ENCODE assay signal across 9 mouse cellular contexts in genomic region chr6:48595278-48595677, GRCm38 (mm10). TPM values are rescaled to one million over a fixed set of nuclear protein-coding genes. Genes with fewer than 3 reads are reported as not detected.
DNase-seq lines count a peak whose midpoint lies in the region; ATAC-seq and TF ChIP-seq lines count a peak whose summit lies in the region.
"Had no signal": no experiment of that assay in that cellular context is flagged by ENCODE, and none has a peak within 500 bp of the region (broad histone marks: within the 10 kb centered on the region; RNA-seq: fewer than 3 reads in every experiment).

No protein-coding gene starts in this region.

- H3K9me3 ChIP-seq in intestine, embryonic 14.5 days (ENCODE audit: control insufficient read depth, low read length) = peaks cover 32% of the 10 kb centered on the region
- no peaks in the 10 kb centered on the region; the same call in 1 of the 2 replicates for H3K9me3 ChIP-seq in midbrain, embryonic 11.5 days (ENCODE audit: control insufficient read depth, low read length)

- intact Hi-C loops in left cerebral cortex, postnatal 4 days (cut with DNase I) = no loop called here

- WGBS in intestine, embryonic 14.5 days = 33% methylated on average over 1 of the region's 1 CpGs
- WGBS in midbrain, embryonic 11.5 days = 38% methylated on average over 1 of the region's 1 CpGs

- no peaks in the 10 kb centered on the region for H3K27me3 ChIP-seq in intestine, embryonic 14.5 days (replicated peaks; ENCODE audit: control insufficient read depth, insufficient read depth, low read length)
- H3K27me3 ChIP-seq in midbrain, embryonic 11.5 days (ENCODE audit: control insufficient read depth, insufficient read depth, low read length) = no peaks in the 10 kb centered on the region

- TF ChIP-seq POLR2A in cortical plate, adult 2 months (IDR thresholded peaks at IDR 0.05; ENCODE audit: extremely low read depth, insufficient read depth, low read length) = no peak

- H3K4me1 ChIP-seq in cortical plate, adult 2 months (ENCODE audit: control insufficient read depth, insufficient read depth, low read length) = peaks cover 2% of the 10 kb centered on the region; the same call in 1 of the 2 replicates
- H3K4me1 ChIP-seq in intestine, embryonic 14.5 days (replicated peaks; ENCODE audit: control insufficient read depth, insufficient read depth, low read length) = peaks cover 11% of the 10 kb centered on the region; the same call in 1 of the 2 replicates
- H3K4me1 ChIP-seq in midbrain, embryonic 11.5 days (ENCODE audit: control insufficient read depth, insufficient read depth, low read length) = peaks cover 14% of the 10 kb centered on the region

- peak overlapping the region; percentile 70 for H3K4me2 ChIP-seq in intestine, embryonic 14.5 days (ENCODE audit: low read length)
- H3K4me2 ChIP-seq in midbrain, embryonic 11.5 days = peak overlapping the region; percentile 87

- H3K4me3 ChIP-seq in cortical plate, adult 2 months (ENCODE audit: insufficient read depth, low read length) = peak overlapping the region; percentile 65; the same call in 1 of the 2 replicates
- H3K4me3 ChIP-seq in intestine, embryonic 14.5 days (ENCODE audit: low read depth, low read length) = 0 out of 2 replicates have a peak overlapping the region, but pooled peaks have one; percentile 75
- peak overlapping the region; percentile 92 for H3K4me3 ChIP-seq in midbrain, embryonic 11.5 days (ENCODE audit: low read depth, low read length)

- H3K27ac ChIP-seq in cortical plate, adult 2 months (ENCODE audit: insufficient read depth, low read length) = no peak overlapping the region
- no peak overlapping the region for H3K27ac ChIP-seq in intestine, embryonic 14.5 days (ENCODE audit: low read depth)
- no peak overlapping the region for H3K27ac ChIP-seq in midbrain, embryonic 11.5 days (ENCODE audit: low read depth, low read length)

- peaks cover 47% of the 10 kb centered on the region for H3K36me3 ChIP-seq in intestine, embryonic 14.5 days (ENCODE audit: control insufficient read depth, insufficient read depth, low read length)
- H3K36me3 ChIP-seq in midbrain, embryonic 11.5 days (ENCODE audit: control insufficient read depth, insufficient read depth, low read length) = peaks cover 31% of the 10 kb centered on the region

- ATAC-seq in intestine, embryonic 14.5 days (replicated peaks; ENCODE audit: low FRiP score, low TSS enrichment, low read depth) = no peak
- ATAC-seq in midbrain, embryonic 11.5 days (ENCODE audit: low FRiP score) = no peak

- no peak overlapping the region for H3K9ac ChIP-seq in intestine, embryonic 14.5 days (ENCODE audit: low read length)
- H3K9ac ChIP-seq in midbrain, embryonic 11.5 days (ENCODE audit: low read length) = peak overlapping the region; percentile 94

- no peak for TF ChIP-seq CTCF in cortical plate, adult 2 months (IDR thresholded peaks at IDR 0.05; ENCODE audit: extremely low read depth, insufficient read depth, low read length)

- peak; percentile 25 for DNase-seq in layer of hippocampus, adult 9-11 months
- no peak for DNase-seq in layer of hippocampus, adult 9-10 months (ENCODE audit: low spot score)
- no peak for DNase-seq in intestine, embryonic 14.5 days (ENCODE audit: low spot score)
- DNase-seq in midbrain, embryonic 11.5 days (ENCODE audit: low spot score, missing footprints) = no peak
- DNase-seq in spleen, adult 12 weeks (ENCODE audit: low spot score) = no peak
- DNase-seq in retina, postnatal 1 day = no peak
- DNase-seq in left cerebral cortex, postnatal 4 days = no peak

RNA-seq across cellular contexts. Expression of gene Gm44965, which starts 1.5 kb away (rescaled TPM):
- polyA plus RNA-seq in cortical plate, adult 2 months (2012; rRNA removed) = 0.56 TPM in 1 of 2 replicates, not detected in the other
- not detected in 2 replicates for polyA plus RNA-seq in intestine, embryonic 14.5 days (2014; fragmentation: Nextera tagmentation; extraction: Ambion mirVana)
- not detected in 2 replicates for polyA plus RNA-seq in midbrain, embryonic 11.5 days (2014; fragmentation: Nextera tagmentation; extraction: Ambion mirVana)
- not detected for total RNA-seq in left cerebral cortex, postnatal 4 days (2021)
- total RNA-seq: left cerebral cortex, postnatal 14 days had no signal

RNA-seq across cellular contexts. Expression of gene Repin1, which starts 1.6 kb away (rescaled TPM):
- 81.8 and 96.1 TPM in 2 replicates for polyA plus RNA-seq in cortical plate, adult 2 months (2012; rRNA removed)
- 28.4 and 29.5 TPM in 2 replicates for polyA plus RNA-seq in intestine, embryonic 14.5 days (2014; fragmentation: Nextera tagmentation; extraction: Ambion mirVana)
- polyA plus RNA-seq in midbrain, embryonic 11.5 days (2014; fragmentation: Nextera tagmentation; extraction: Ambion mirVana) = 39.9 and 44.1 TPM in 2 replicates
- total RNA-seq in left cerebral cortex, postnatal 4 days (2021) = 10 to 100 TPM; 27.1 to 28.6 TPM

RNA-seq across cellular contexts. Expression of gene Gm45021, which starts 5.9 kb away (rescaled TPM):
- 1.1 TPM in 1 of 2 replicates, not detected in the other for polyA plus RNA-seq in cortical plate, adult 2 months (2012; rRNA removed)
- polyA plus RNA-seq in intestine, embryonic 14.5 days (2014; fragmentation: Nextera tagmentation; extraction: Ambion mirVana) = not detected in 2 replicates
- polyA plus RNA-seq in midbrain, embryonic 11.5 days (2014; fragmentation: Nextera tagmentation; extraction: Ambion mirVana) = not detected in 2 replicates
- not detected for total RNA-seq in left cerebral cortex, postnatal 4 days (2021)
- total RNA-seq: left cerebral cortex, postnatal 14 days had no signal

RNA-seq across cellular contexts. Expression of gene Zfp775, which starts 6.6 kb away (rescaled TPM):
- polyA plus RNA-seq in cortical plate, adult 2 months (2012; rRNA removed) = 6.8 and 6.9 TPM in 2 replicates
- polyA plus RNA-seq in intestine, embryonic 14.5 days (2014; fragmentation: Nextera tagmentation; extraction: Ambion mirVana) = 7.4 and 8.3 TPM in 2 replicates
- polyA plus RNA-seq in midbrain, embryonic 11.5 days (2014; fragmentation: Nextera tagmentation; extraction: Ambion mirVana) = 7.8 and 9.3 TPM in 2 replicates
- total RNA-seq in left cerebral cortex, postnatal 4 days (2021) = 10 to 100 TPM in 1 of 2 experiments, 1 to 10 TPM in 1; 9.8 to 10.5 TPM

RNA-seq across cellular contexts. Expression of gene Rarres2, which starts 22.7 kb away (rescaled TPM):
- polyA plus RNA-seq in cortical plate, adult 2 months (2012; rRNA removed) = 17.2 and 23.2 TPM in 2 replicates
- polyA plus RNA-seq in intestine, embryonic 14.5 days (2014; fragmentation: Nextera tagmentation; extraction: Ambion mirVana) = 69.7 and 73.9 TPM in 2 replicates
- 1.4 and 1.6 TPM in 2 replicates for polyA plus RNA-seq in midbrain, embryonic 11.5 days (2014; fragmentation: Nextera tagmentation; extraction: Ambion mirVana)
- 1 to 10 TPM; 6.9 to 7.0 TPM for total RNA-seq in left cerebral cortex, postnatal 4 days (2021)
